Mouse (Mus musculus) forebrain, embryonic 14.5 days (tissue): ENCODE results near the gene Arhgef3. TPM values are rescaled to one million over a fixed set of nuclear protein-coding genes. Genes with fewer than 3 reads are reported as not detected.

Experiments used
- ATAC-seq: fragments of 200-750 bp; cut with Nextera tagmentation; 2 replicates; pipeline ENCODE4 v1.8.0; 2017; ENCODE audit warnings: mild to moderate bottlenecking, moderate library complexity
- DNase-seq: peaks from one replicate; pipeline ENCODE4 v3.0.0-alpha.2; 2015; ENCODE audit warnings: low spot score
- H3K27ac ChIP-seq: fragments of 300-500 bp; sonication (generic); 2 replicates; pipeline ENCODE4 v1.5.1; 2014; ENCODE audit warnings: low read depth, mild to moderate bottlenecking, control low read depth, low read length, moderate library complexity
- H3K27me3 ChIP-seq: fragments of 300-500 bp; sonication (generic); replicated peaks from 2 replicates; pipeline ENCODE4 v1.6.1; 2014; ENCODE audit warnings: low read length, control low read depth, mixed read lengths; ENCODE audit not compliant: control insufficient read depth, insufficient read depth
- H3K36me3 ChIP-seq: fragments of 300-500 bp; sonication (generic); 2 replicates; pipeline ENCODE4 v1.6.1; 2014; ENCODE audit warnings: low read length, control low read depth; ENCODE audit not compliant: control insufficient read depth, insufficient read depth
- H3K4me1 ChIP-seq: fragments of 300-500 bp; sonication (generic); 2 replicates; pipeline ENCODE4 v1.6.1; 2014; ENCODE audit warnings: antibody characterized with exemption, low read length, control low read depth; ENCODE audit not compliant: control insufficient read depth, insufficient read depth
- H3K4me2 ChIP-seq: fragments of 300-500 bp; sonication (generic); 2 replicates; pipeline ENCODE4 v1.6.1; 2014; ENCODE audit warnings: mild to moderate bottlenecking, control low read depth, low read length
- H3K4me3 ChIP-seq: fragments of 300-500 bp; sonication (generic); 2 replicates; pipeline ENCODE4 v1.5.1; 2014; ENCODE audit warnings: low read depth, low read length, control low read depth
- H3K9ac ChIP-seq: fragments of 300-500 bp; sonication (generic); 2 replicates; pipeline ENCODE4 v1.6.1; 2014; ENCODE audit warnings: mild to moderate bottlenecking, low read length, control low read depth, moderate library complexity
- H3K9me3 ChIP-seq: fragments of 300-500 bp; sonication (generic); replicated peaks from 2 replicates; pipeline ENCODE4 v1.6.1; 2016; ENCODE audit warnings: low read length, control low read depth, mixed read lengths; ENCODE audit not compliant: control insufficient read depth
- WGBS: fragments of 180-500 bp; shearing (Covaris S2); extraction: QIAGEN DNeasy Blood & Tissue Kit; methylation state at CpG from one replicate; pipeline ENCODE4 v1.1.7; 2014; 5-methylcytosine and 5-hydroxymethylcytosine counted together
- polyA plus RNA-seq: library from polyadenylated mRNA; unstranded; fragments of >200 nt; fragmentation: Nextera tagmentation; extraction: Ambion mirVana; gene quantifications from 2 replicates; pipeline ENCODE4 v1.2.1, GENCODE M21; 2014

The Arhgef3 gene
- polyA plus RNA-seq, 1 experiment from 2014 or later: 3.0 TPM

GRCm38 (mm10) chr14:27123543-27123942, 8.8 kb downstream of the Arhgef3 start:
- 49% methylated on average over 8 of the region's 8 CpGs for WGBS
- Histone ChIP-seq H3K9me3 (no peaks in the 10 kb centered on the region), H3K27ac (no peak overlapping the region), H3K4me2 (no peak overlapping the region), H3K9ac (no peak overlapping the region), H3K4me1 (no peaks in the 10 kb centered on the region), H3K4me3 (no peak overlapping the region), H3K27me3 (no peaks in the 10 kb centered on the region), H3K36me3 (no peaks in the 10 kb centered on the region)
- no peak for DNase-seq
- no peak for ATAC-seq

DNA sequence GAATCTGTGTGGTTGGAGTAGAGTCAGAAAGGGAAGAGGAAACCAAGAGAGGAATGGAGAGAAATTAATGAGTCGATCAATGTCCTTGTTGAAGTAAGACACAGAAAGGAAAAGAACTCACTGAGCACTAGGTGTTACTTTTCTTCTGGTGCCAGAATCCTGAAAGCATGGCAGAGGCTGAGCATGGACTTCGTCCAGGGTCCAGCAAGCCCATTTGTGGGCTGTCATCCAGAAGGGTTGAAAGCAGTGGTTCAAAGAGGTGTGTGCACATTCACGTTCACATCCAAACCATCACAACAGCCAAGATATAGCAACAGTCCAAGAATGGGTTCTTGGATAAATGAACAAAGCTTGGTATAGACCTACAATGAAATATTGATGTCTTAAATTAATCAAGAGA, 15.3 kb downstream of the Arhgef3 start:
- Histone ChIP-seq H3K9me3 (no peaks in the 10 kb centered on the region), H3K27ac (no peak overlapping the region), H3K27me3 (no peaks in the 10 kb centered on the region), H3K4me1 (no peaks in the 10 kb centered on the region), H3K36me3 (no peaks in the 10 kb centered on the region), H3K9ac (no peak overlapping the region), H3K4me3 (no peak overlapping the region), H3K4me2 (no peak overlapping the region)
- WGBS: 92% methylated on average over 3 of the region's 3 CpGs
- ATAC-seq (no peak), DNase-seq (no peak)

DNA sequence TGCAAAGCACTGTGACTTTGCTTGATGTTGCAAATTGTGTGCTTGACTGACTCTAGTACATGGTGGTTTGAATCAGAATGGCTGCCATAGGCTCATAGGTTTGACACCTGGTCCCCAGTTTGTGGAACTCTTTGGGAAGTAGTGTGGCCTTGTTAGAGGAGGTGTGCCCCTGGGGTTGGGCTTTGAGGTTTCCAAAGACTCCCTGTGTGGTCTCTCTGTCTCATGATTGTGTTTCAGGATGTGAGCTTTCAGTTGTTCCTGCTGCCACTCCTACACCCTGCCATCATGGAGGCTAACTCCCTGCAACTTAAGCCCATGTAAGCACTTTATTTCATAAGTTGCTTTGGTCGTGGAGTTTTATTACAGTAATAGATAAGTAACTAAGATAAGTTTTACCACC, 16.0 kb downstream of the Arhgef3 start:
- Histone ChIP-seq H3K27ac (no peak overlapping the region), H3K36me3 (no peaks in the 10 kb centered on the region), H3K27me3 (no peaks in the 10 kb centered on the region), H3K4me2 (no peak overlapping the region), H3K4me3 (no peak overlapping the region), H3K9ac (no peak overlapping the region), H3K4me1 (no peaks in the 10 kb centered on the region), H3K9me3 (no peaks in the 10 kb centered on the region)
- no peak for DNase-seq
- WGBS: 88% methylated on average over 1 of the region's 1 CpGs
- no peak for ATAC-seq

DNA sequence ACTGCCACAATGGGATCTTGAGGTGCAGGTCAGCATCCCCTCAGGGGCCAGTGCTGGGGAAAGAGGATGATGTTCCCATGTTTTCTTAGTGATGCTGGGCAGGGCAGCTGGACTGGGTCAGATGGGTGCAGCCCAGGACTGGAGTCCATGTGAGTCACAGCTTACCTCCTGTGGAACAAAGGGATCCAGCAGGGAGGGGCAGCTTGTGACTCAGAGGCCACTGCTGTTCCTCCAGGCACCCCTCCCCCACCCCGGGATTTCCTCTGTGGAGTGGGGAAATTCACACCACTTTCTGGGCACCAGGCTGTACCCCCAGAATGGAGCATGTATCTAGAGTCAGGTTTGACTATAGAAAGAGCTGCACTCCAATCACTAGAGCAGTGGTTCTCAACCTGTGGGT, 16.8 kb downstream of the Arhgef3 start:
- H3K27me3 ChIP-seq: no peaks in the 10 kb centered on the region
- no peak overlapping the region for H3K9ac ChIP-seq
- ATAC-seq (no peak), DNase-seq (no peak)
- H3K4me3 ChIP-seq: no peak overlapping the region
- 78% methylated on average over 1 of the region's 1 CpGs for WGBS
- H3K27ac ChIP-seq: no peak overlapping the region
- H3K4me1 ChIP-seq: no peaks in the 10 kb centered on the region
- H3K4me2 ChIP-seq: no peak overlapping the region
- no peaks in the 10 kb centered on the region for H3K9me3 ChIP-seq
- H3K36me3 ChIP-seq: no peaks in the 10 kb centered on the region

DNA sequence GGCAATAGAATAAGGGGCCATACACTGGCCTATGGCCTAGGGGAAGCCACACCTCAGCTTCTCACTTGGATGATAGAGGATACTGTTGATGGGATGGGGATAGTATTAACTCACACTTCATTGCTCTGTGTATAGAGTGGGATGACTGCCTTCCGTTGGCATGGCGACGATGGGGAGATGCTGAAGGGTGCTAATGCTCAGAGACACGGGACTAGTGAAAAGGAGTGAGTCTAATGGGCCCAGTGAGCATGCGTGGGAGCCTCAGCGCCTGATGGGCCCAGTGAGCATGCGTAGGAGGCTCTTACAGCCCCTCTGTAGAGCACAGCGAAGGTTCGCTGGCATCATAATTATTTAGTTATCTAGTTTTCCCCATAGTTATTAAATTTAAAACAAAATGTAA, 24.2 kb downstream of the Arhgef3 start:
- Histone ChIP-seq H3K9ac (no peak overlapping the region), H3K36me3 (no peaks in the 10 kb centered on the region), H3K9me3 (no peaks in the 10 kb centered on the region), H3K4me1 (no peaks in the 10 kb centered on the region), H3K4me2 (no peak overlapping the region), H3K4me3 (no peak overlapping the region), H3K27me3 (no peaks in the 10 kb centered on the region), H3K27ac (no peak overlapping the region)
- WGBS: 83% methylated on average over 9 of the region's 9 CpGs
- no peak for DNase-seq
- no peak for ATAC-seq

DNA sequence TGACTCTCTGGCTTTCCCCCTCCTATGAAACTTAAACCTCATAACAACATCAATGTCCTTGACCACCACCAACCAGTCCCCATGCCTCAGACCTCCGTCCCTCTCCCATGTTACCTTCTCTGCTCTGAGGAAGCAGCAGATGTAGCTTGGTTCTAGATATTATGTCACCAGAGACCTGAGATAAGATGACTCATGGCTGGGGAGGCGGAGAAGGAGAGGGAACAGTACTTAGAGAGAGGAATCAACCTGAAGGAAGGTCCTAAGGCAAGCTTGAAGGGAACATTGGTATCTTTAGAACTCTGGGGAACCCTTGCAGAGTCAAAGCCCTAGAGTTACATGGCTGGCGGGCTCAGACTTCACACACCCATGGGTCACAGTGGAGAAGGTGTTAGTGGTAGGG, 25.3 kb downstream of the Arhgef3 start:
- Histone ChIP-seq H3K27me3 (no peaks in the 10 kb centered on the region), H3K36me3 (no peaks in the 10 kb centered on the region), H3K9me3 (no peaks in the 10 kb centered on the region), H3K9ac (no peak overlapping the region), H3K4me3 (no peak overlapping the region), H3K4me2 (no peak overlapping the region), H3K4me1 (no peaks in the 10 kb centered on the region), H3K27ac (no peak overlapping the region)
- ATAC-seq: no peak
- WGBS: 90% methylated on average over 3 of the region's 3 CpGs
- DNase-seq: no peak

DNA sequence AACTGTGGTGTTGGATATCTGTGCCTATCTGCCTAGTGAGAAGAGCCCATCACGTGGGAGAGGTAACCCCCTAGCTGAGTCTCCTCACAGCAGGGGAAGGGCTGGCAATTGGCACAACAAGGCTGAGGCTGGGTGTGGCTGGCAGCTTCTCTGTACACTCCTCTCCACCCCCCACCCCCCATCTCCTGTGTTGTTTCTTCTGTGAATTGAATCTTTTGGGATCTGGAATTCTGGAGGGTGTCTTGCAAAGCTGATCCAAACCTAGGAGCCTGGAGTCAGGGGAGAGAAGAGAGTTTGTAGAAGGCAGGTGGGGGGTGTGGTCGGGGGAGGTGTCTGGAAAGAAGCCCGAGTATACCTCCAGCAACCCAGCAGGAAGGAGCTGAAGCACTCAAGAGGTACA, 26.8 kb downstream of the Arhgef3 start:
- Histone ChIP-seq H3K9ac (no peak overlapping the region), H3K4me1 (no peaks in the 10 kb centered on the region), H3K4me2 (no peak overlapping the region), H3K4me3 (no peak overlapping the region), H3K36me3 (no peaks in the 10 kb centered on the region), H3K27me3 (no peaks in the 10 kb centered on the region), H3K9me3 (no peaks in the 10 kb centered on the region), H3K27ac (no peak overlapping the region)
- DNase-seq (no peak), ATAC-seq (no peak)
- 25% methylated on average over 3 of the region's 3 CpGs for WGBS

DNA sequence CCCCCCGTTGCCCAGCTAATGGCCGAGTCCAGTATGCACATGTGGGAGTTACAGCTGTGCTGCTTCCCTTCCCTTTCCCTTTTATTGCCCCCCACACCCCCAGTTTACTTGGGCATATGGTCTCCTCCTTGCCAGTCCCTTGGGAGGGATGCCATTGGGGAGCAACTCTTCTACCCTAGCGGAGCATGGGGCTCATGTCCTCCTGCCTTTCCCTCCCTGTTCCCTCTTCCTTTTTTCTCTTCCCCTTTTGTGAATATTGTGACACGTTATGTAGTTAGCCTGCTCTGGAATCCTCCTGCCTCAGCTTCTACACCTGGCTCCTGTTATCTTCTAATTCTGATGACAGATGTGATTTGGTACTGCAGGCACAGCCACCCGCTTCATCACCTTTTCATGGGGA, 28.0 kb downstream of the Arhgef3 start:
- no peak for DNase-seq
- H3K9ac ChIP-seq: no peak overlapping the region
- H3K9me3 ChIP-seq: no peaks in the 10 kb centered on the region
- no peaks in the 10 kb centered on the region for H3K27me3 ChIP-seq
- H3K4me3 ChIP-seq: no peak overlapping the region
- no peak overlapping the region for H3K4me2 ChIP-seq
- WGBS: 89% methylated on average over 5 of the region's 5 CpGs
- H3K27ac ChIP-seq: no peak overlapping the region
- ATAC-seq: no peak
- no peaks in the 10 kb centered on the region for H3K4me1 ChIP-seq
- H3K36me3 ChIP-seq: no peaks in the 10 kb centered on the region

DNA sequence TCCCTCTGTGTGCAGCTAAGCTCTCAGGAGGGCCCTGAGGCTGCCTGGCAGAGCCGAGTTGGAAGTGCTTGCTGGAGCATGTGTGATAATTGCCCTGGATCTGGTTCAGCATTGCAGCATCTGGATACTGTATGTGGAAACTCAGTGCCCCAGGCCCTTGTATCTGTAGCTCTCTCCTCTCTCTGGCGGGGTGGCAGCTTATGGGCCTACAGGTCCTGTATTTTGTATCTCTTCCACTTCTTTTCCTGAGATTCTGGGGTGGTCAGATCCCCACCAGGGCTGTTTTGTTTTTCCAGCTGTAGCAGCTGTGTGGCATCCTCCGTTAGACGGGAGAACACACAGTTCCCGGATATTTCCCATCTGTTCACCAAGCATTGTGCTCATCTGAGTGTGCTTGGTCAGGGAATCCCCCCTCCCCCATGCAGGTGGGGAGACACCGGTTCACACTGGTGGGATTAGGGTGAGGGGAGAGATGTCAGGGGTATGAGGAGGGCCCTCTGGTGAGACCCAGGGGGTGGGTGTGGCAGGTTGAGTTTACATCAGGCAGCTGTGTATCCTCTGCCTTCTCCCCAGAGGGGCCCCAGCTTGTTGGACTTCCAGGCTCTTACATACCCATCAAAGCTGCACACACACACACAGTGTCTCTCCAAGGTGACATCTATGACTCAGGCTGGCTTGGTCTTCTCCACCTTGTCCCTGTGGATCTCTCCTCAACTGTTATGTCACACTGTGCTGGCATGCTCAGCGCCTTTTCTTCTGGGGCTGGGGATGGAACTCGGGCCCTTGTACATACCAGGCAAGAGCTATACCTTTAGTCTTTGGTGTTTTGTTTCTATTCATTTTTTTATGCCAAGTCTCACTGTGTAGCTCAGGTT, 30.7 kb downstream of the Arhgef3 start:
- WGBS: 72% methylated on average over 8 of the region's 8 CpGs

More for the DNA sequence above, 30.7 kb downstream of the Arhgef3 start:
- H3K27me3 ChIP-seq: no peaks in the 10 kb centered on the region
- no peaks in the 10 kb centered on the region for H3K4me1 ChIP-seq
- no peaks in the 10 kb centered on the region for H3K9me3 ChIP-seq
- H3K27ac ChIP-seq: no peak overlapping the region
- DNase-seq (no peak), ATAC-seq (no peak)
- no peaks in the 10 kb centered on the region for H3K36me3 ChIP-seq
- no peak overlapping the region for H3K9ac ChIP-seq
- H3K4me3 ChIP-seq: no peak overlapping the region
- no peak overlapping the region for H3K4me2 ChIP-seq
